Mouse (Mus musculus): ENCODE measurements at regions not wholly inside any gene's neighbourhood (a gene's known extent, or its start where the extent isn't known, plus 50 kb on each side); places are given as distances from the start of the nearest gene placed in this dataset.

DNA sequence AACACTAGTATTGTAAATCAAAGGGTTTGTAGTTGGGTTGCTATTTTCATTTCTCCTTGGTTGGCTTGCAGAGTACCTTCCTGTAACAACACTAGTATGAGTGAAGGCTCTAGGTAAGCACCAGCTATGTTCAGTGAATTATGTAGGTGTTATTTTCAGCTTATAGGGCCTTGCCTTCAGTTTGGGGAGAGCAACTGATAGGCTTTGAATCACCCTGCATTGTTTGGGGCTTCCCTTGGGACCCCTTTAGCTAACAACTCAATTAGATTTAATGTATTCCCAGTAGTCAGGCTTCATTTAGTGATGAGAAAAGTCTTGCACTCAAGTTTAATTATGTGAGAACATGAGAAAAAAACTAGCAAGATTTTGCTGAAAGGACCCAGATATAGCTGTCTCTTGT lies 193.6 kb downstream of the Col12a1 start:
- Histone ChIP-seq H3K4me3 (no peak overlapping the region), H3K4me1 (no peaks in the 10 kb centered on the region), H3K9me3 (replicated peaks) (no peaks in the 10 kb centered on the region), H3K27me3 (ENCODE audit: low read depth, poor library complexity, severe bottlenecking) (no peaks in the 10 kb centered on the region), H3K27ac (replicated peaks) (no peak overlapping the region), H3K36me3 (no peaks in the 10 kb centered on the region)
- DNase-seq (ENCODE audit: low spot score), result no peak

DNA sequence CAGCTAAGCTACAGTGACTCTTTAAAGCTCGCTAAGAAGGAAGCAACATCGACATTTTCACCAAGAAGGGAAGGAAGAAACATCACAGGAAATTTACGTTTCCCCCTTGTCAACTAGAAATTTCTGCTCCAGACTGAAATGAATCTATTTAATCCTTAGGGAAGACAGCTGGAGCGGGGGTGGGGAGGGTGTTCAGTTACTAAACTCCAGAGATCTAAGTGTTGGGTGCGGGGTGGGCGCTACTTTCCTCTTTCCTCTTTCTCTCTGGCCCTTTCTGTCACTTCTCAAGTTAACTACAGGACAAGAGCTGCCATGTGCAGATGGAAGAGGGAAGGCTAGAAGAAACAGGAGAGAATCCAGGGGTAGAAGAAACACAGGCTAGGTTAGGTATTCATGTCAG lies 192.2 kb downstream of the Col12a1 start:
- H3K27ac ChIP-seq (replicated peaks), result no peak overlapping the region
- WGBS, result 73% methylated on average over 6 of the region's 6 CpGs
- no peak for DNase-seq (ENCODE audit: low spot score)
- 0 out of 2 replicates have a peak, but pooled peaks cover 4% of the 10 kb centered on the region for H3K4me1 ChIP-seq
- no peaks in the 10 kb centered on the region for H3K27me3 ChIP-seq (ENCODE audit: low read depth, poor library complexity, severe bottlenecking)
- H3K9me3 ChIP-seq (replicated peaks), result no peaks in the 10 kb centered on the region
- no peaks in the 10 kb centered on the region for H3K36me3 ChIP-seq
- H3K4me3 ChIP-seq, result no peak overlapping the region

- H3K27me3 ChIP-seq (ENCODE audit: low read depth, poor library complexity, severe bottlenecking), result no peaks in the 10 kb centered on the region
- no peak overlapping the region for H3K27ac ChIP-seq (replicated peaks)
- DNase-seq (ENCODE audit: low spot score), result no peak
- H3K4me1 ChIP-seq, result 0 out of 2 replicates have a peak, but pooled peaks cover 4% of the 10 kb centered on the region
- no peaks in the 10 kb centered on the region for H3K36me3 ChIP-seq
- 78% methylated on average over 3 of the region's 3 CpGs for WGBS
- H3K9me3 ChIP-seq (replicated peaks), result no peaks in the 10 kb centered on the region
- no peak overlapping the region for H3K4me3 ChIP-seq
Measured at GRCm38 (mm10) chr9:79527331-79527730, 191.3 kb downstream of the Col12a1 start.
